In the genomic region with DNA sequence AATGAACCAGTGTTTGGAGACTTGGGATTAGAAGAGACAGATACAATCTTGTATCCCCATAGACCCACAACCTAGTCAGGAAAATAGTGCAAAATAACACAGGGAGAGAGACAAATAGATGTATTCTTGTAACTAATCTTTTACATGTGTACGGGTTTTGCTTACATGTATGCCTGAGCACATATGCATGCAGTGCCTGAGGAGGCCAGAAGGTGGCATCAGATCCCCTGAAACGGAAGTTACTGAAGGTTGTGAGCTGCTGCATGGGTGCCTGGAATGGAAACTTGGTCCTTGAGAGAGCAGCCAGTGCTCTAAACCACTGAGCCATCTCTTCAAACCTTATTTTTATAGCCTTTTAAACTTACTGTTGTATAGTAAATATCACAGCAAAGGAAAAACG, we compare ENCODE assay signal across 8 mouse cellular contexts. TPM values are rescaled to one million over a fixed set of nuclear protein-coding genes. Genes with fewer than 3 reads are reported as not detected.
DNase-seq lines count a peak whose midpoint lies in the region; ATAC-seq and TF ChIP-seq lines count a peak whose summit lies in the region.

No protein-coding gene starts in this region.

- H3K4me1 ChIP-seq in liver, embryonic 12.5 days = no peaks in the 10 kb centered on the region
- H3K4me1 ChIP-seq in bone marrow, adult 2 months (ENCODE audit: control insufficient read depth, insufficient read depth, low read length) = no peaks in the 10 kb centered on the region

- no peaks in the 10 kb centered on the region for H3K9me3 ChIP-seq in liver, embryonic 12.5 days (replicated peaks)

- H3K4me2 ChIP-seq in liver, embryonic 12.5 days = no peak overlapping the region

- WGBS in liver, embryonic 12.5 days (ENCODE audit: insufficient replicate concordance) = 70% methylated on average over 3 of the region's 3 CpGs
- 85% methylated on average over 3 of the region's 3 CpGs for WGBS in bone marrow, adult 2 months

- H3K9ac ChIP-seq in liver, embryonic 12.5 days = no peak overlapping the region

- H3K27ac ChIP-seq in liver, embryonic 12.5 days = no peak overlapping the region
- no peak overlapping the region for H3K27ac ChIP-seq in bone marrow, adult 2 months (ENCODE audit: control insufficient read depth, insufficient read depth, low read depth, low read length, poor library complexity)

- peak; percentile 27 to 28 for DNase-seq in adrenal gland, postnatal 36 days
- DNase-seq in adrenal gland, postnatal 25 days = no peak
- peak; percentile 56 for DNase-seq in liver
- no peak for DNase-seq in yolk sac, embryonic 10.5 days (ENCODE audit: low spot score)
- no peak for DNase-seq in gastrocnemius, postnatal 10 days

- no peak for ATAC-seq in liver, embryonic 12.5 days
- ATAC-seq in megakaryocyte-erythroid progenitor cell, adult 5-6 weeks (replicated peaks; ENCODE audit: low FRiP score, low TSS enrichment, poor library complexity, severe bottlenecking) = peak; percentile 62

- peaks cover 11% of the 10 kb centered on the region; the same call in 1 of the 2 replicates for H3K36me3 ChIP-seq in liver, embryonic 12.5 days

- H3K4me3 ChIP-seq in liver, embryonic 12.5 days = no peak overlapping the region
- H3K4me3 ChIP-seq in bone marrow, adult 2 months (replicated peaks; ENCODE audit: control insufficient read depth, low read depth, low read length) = no peak overlapping the region

- no peak for TF ChIP-seq POLR2A in bone marrow, adult 2 months (IDR thresholded peaks at IDR 0.05; ENCODE audit: borderline replicate concordance, control insufficient read depth, low read depth, low read length)

- no peaks in the 10 kb centered on the region for H3K27me3 ChIP-seq in liver, embryonic 12.5 days (replicated peaks)

- TF ChIP-seq CTCF in bone marrow, adult 2 months (IDR thresholded peaks at IDR 0.05; ENCODE audit: control insufficient read depth, insufficient read depth, low read length) = peak; percentile 63

RNA-seq across cellular contexts. Expression of a gene that starts 12.6 kb away (rescaled TPM):
- 10 to 100 TPM; 10.7 to 12.1 TPM for total RNA-seq in adrenal gland, postnatal 36 days (2021)
- 8.9 and 12.4 TPM in 2 replicates for total RNA-seq in adrenal gland, postnatal 25 days (2021)
- polyA plus RNA-seq in liver, embryonic 12.5 days (2016; fragmentation: Nextera tagmentation; extraction: Ambion mirVana) = 2.6 and 3.2 TPM in 2 replicates
- 0.99 and 2.2 TPM in 2 replicates for polyA plus RNA-seq in bone marrow, adult 2 months (2011; ENCODE audit: insufficient read depth, insufficient read length, low replicate concordance, missing spikeins)
- 1.0 and 3.4 TPM in 2 replicates for total RNA-seq in megakaryocyte-erythroid progenitor cell, adult 5-6 weeks (2014; fragmentation: Nextera tagmentation)
- total RNA-seq in megakaryocyte-erythroid progenitor cell, adult 5-6 weeks (2017) = 3.8 and 5.8 TPM in 2 replicates
- total RNA-seq in gastrocnemius, postnatal 10 days (2021) = 10 to 100 TPM in 1 of 2 experiments, 1 to 10 TPM in 1; 8.9 to 11.2 TPM

RNA-seq across cellular contexts. Expression of a gene that starts 22.5 kb away (rescaled TPM):
- 10 to 100 TPM; 14.4 to 19.8 TPM for total RNA-seq in adrenal gland, postnatal 36 days (2021)
- total RNA-seq in adrenal gland, postnatal 25 days (2021) = 21.6 and 23.5 TPM in 2 replicates
- 38.3 and 40.6 TPM in 2 replicates for polyA plus RNA-seq in liver, embryonic 12.5 days (2016; fragmentation: Nextera tagmentation; extraction: Ambion mirVana)
- polyA plus RNA-seq in bone marrow, adult 2 months (2011; ENCODE audit: insufficient read depth, insufficient read length, low replicate concordance, missing spikeins) = 7.9 and 21.6 TPM in 2 replicates
- 68.1 and 87.8 TPM in 2 replicates for total RNA-seq in megakaryocyte-erythroid progenitor cell, adult 5-6 weeks (2014; fragmentation: Nextera tagmentation)
- 49.4 and 79.1 TPM in 2 replicates for total RNA-seq in megakaryocyte-erythroid progenitor cell, adult 5-6 weeks (2017)
- total RNA-seq in gastrocnemius, postnatal 10 days (2021) = 10 to 100 TPM; 10.4 to 15.1 TPM

RNA-seq across cellular contexts. Expression of a gene that starts 30.3 kb away (rescaled TPM):
- total RNA-seq in adrenal gland, postnatal 36 days (2021) = under 1 TPM; 0.07 to 0.10 TPM
- 0.15 TPM in 1 of 2 replicates, not detected in the other for total RNA-seq in adrenal gland, postnatal 25 days (2021)
- polyA plus RNA-seq in liver, embryonic 12.5 days (2016; fragmentation: Nextera tagmentation; extraction: Ambion mirVana) = 0.02 TPM in 1 of 2 replicates, not detected in the other
- polyA plus RNA-seq in bone marrow, adult 2 months (2011; ENCODE audit: insufficient read depth, insufficient read length, low replicate concordance, missing spikeins) = not detected in 2 replicates
- total RNA-seq in megakaryocyte-erythroid progenitor cell, adult 5-6 weeks (2014; fragmentation: Nextera tagmentation) = not detected in 2 replicates
- not detected in 2 replicates for total RNA-seq in megakaryocyte-erythroid progenitor cell, adult 5-6 weeks (2017)
- under 1 TPM in 1 of 2 experiments, not detected in 1; 0.07 TPM for total RNA-seq in gastrocnemius, postnatal 10 days (2021)

RNA-seq across cellular contexts. Expression of a gene that starts 51.2 kb away (rescaled TPM):
- 10 to 100 TPM; 17.0 to 23.4 TPM for total RNA-seq in adrenal gland, postnatal 36 days (2021)
- total RNA-seq in adrenal gland, postnatal 25 days (2021) = 25.0 and 27.7 TPM in 2 replicates
- polyA plus RNA-seq in liver, embryonic 12.5 days (2016; fragmentation: Nextera tagmentation; extraction: Ambion mirVana) = 12.3 and 13.6 TPM in 2 replicates
- 11.7 and 19.9 TPM in 2 replicates for polyA plus RNA-seq in bone marrow, adult 2 months (2011; ENCODE audit: insufficient read depth, insufficient read length, low replicate concordance, missing spikeins)
- total RNA-seq in megakaryocyte-erythroid progenitor cell, adult 5-6 weeks (2014; fragmentation: Nextera tagmentation) = 16.5 and 17.3 TPM in 2 replicates
- 6.8 and 10.7 TPM in 2 replicates for total RNA-seq in megakaryocyte-erythroid progenitor cell, adult 5-6 weeks (2017)
- 10 to 100 TPM in 1 of 2 experiments, 1 to 10 TPM in 1; 9.1 to 10.2 TPM for total RNA-seq in gastrocnemius, postnatal 10 days (2021)

Comparison
In these comparisons a context has a peak if more than half of its experiments do, and no peak if none do; other contexts are left out.
1. DNase-seq: peak in adrenal gland, postnatal 36 days (2 of 2) and liver (single experiment); none in adrenal gland, postnatal 25 days (single experiment), yolk sac, embryonic 10.5 days (single experiment) and gastrocnemius, postnatal 10 days (single experiment).